Mouse (Mus musculus) brain, embryonic 14.5 days (tissue): ENCODE data around the gene Rgs5. TPM values are rescaled to one million over a fixed set of nuclear protein-coding genes. Genes with fewer than 3 reads are reported as not detected.

Experiments used
- DNase-seq: peaks from one replicate; pipeline ENCODE4 v3.0.0-alpha.2; 2011; ENCODE audit warnings: low read depth
- CTCF ChIP-seq: fragments of 200-500 bp; IDR thresholded peaks from 2 replicates; pipeline ENCODE4 v1.5.1; 2012; ENCODE audit warnings: inconsistent platforms, mild to moderate bottlenecking, moderate library complexity, borderline replicate concordance; ENCODE audit not compliant: insufficient read depth, insufficient read length; ENCODE audit errors: extremely low read depth
- POLR2A ChIP-seq: fragments of 200-500 bp; IDR thresholded peaks from 2 replicates; pipeline ENCODE4 v1.6.1; 2012; ENCODE audit warnings: mild to moderate bottlenecking, inconsistent platforms, borderline replicate concordance; ENCODE audit not compliant: poor library complexity, insufficient read depth, insufficient read length, severe bottlenecking; ENCODE audit errors: extremely low read depth
- polyA plus RNA-seq: library from polyadenylated mRNA; depleted of rRNA; stranded (reverse); fragments of >200 nt; gene quantifications from 2 replicates; pipeline ENCODE4 v1.2.3, GENCODE M21; 2012

Rgs5 gene
- polyA plus RNA-seq, 1 experiment: 39.0 TPM

DNA sequence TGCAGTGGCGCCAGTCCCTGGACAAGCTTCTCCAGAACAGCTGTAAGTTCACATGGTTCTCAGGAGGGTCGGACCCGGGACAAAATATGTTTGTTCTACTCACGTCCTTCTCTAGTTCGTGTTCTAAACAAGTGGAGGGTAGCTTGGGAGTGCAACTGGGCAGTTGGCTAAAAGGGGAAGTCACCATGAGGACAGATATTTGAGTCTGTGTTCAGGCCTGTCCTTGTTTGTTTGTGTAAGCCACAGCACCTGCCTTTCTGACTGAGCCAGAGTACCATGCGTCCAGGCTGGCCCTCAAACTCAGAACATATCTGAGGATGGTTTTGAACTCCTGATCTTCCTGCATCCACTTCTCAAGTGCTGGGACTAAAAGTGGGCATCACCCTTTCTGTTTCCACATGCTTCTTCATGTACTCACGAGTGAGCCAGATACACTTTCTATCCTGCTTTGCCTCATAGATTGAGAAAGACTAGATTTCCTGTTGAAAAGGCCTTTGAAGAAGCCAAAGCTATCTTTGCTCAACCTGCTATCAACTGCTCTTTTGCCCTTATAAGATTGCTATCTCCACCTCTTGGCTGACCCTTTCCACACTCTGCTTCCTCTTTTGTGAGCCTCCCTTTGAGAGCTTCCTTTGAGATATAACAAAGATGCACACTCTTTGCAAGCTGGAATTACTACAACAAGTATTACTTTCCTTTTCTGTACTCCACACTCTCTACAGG is 27.6 kb downstream of the Rgs5 start:
- TF ChIP-seq POLR2A: no peak
- TF ChIP-seq CTCF: no peak
- no peak for DNase-seq

DNA sequence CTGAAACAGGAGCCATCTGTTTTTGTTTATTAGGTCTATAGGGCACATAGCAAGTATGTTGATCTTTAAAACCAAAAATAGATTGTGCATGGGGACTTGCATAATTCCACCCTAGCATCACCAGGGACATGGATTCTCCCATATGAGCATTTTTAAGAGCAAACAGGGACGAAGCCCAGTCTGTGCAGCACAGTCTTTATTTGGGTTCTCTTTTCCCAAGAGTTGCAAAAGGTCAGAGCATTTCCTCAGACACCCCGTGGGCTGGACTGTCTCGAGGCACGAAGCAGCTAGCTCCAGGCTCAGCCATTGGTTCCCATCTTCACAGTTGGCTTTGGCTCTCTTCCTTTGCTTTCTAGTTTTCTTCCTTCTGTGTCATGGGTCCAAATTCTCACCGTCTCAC is 30.0 kb downstream of the Rgs5 start:
- DNase-seq: no peak
- TF ChIP-seq POLR2A (no peak), CTCF (no peak)

DNA sequence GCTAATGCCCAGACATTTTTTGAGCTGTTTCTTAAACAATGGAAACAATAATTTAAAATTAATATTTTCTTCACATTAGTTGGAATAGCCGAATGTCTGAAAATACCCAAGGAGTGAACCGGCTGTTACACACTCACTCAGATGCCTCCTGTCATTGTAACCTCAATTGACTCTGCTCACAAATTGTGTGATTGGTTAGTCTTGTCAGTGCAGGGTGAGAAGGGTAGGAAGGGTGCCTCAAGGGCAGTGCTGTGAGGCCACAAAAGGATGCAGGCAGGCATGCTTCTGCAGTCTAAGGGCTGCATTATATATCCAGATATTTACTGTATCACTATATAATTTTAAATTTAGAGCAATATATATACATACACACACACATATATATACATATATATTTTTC is 37.7 kb downstream of the Rgs5 start:
- no peak for TF ChIP-seq CTCF
- TF ChIP-seq POLR2A: no peak
- no peak for DNase-seq

DNA sequence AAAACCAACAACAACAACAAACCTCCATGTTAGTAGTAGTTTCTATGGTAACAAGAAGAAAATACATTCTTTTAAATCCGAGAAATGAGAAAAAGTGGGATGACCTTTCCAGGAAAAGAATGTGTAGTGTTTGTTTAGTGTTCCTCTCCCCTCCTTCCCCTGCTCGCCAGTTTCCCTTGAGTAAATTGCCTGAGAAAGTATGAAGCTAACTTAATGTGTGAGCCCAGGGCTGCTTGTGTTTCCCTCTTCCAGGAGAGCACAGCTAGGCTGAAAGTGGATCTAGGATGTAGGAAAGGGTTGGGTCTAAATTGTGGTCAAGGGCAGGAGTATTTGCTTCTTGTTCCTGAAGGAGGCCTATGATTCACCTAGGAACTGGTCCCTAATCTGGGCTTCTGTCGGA is 38.2 kb downstream of the Rgs5 start:
- DNase-seq: no peak
- TF ChIP-seq CTCF (no peak), POLR2A (no peak)

DNA sequence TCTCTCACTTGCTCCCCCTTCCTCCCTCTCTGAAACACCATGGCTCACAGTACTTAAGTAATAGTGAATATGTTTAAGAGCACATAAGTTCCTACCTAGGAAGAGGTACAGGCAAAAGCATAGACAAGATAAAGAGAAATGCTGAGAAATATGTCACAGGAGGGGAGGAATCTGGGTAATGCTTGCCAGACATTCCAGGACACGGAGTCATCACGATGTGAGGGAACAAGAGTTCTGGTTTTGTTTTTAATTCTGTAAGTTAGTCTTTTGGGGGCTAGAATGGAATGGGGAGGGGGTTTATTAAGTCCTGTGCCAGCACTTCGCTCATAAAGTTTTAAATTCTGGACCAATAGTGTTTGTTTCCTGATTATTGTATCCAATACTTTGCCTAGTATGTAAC is 40.1 kb downstream of the Rgs5 start:
- no peak for DNase-seq
- TF ChIP-seq CTCF (no peak), POLR2A (no peak)

DNA sequence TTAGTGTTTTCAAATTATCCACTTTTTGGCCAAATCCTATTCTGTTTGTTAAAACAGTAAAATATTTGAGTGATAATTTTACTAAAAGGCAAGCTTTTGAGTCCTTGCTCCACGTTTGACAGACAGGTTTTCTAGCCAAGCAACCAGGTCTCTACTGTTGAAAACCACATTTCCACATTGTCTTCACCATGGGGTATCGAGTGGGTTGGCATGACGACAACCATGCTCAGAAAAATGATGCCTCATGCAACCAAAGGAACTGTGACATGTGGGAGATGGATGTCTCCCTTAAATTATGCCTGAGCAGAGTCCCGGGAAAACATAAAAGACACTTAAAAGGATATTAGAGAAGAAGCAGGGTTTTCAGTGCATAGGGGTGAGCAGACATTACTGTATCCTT is 41.9 kb downstream of the Rgs5 start:
- no peak for DNase-seq
- no peak for TF ChIP-seq CTCF
- TF ChIP-seq POLR2A: no peak

DNA sequence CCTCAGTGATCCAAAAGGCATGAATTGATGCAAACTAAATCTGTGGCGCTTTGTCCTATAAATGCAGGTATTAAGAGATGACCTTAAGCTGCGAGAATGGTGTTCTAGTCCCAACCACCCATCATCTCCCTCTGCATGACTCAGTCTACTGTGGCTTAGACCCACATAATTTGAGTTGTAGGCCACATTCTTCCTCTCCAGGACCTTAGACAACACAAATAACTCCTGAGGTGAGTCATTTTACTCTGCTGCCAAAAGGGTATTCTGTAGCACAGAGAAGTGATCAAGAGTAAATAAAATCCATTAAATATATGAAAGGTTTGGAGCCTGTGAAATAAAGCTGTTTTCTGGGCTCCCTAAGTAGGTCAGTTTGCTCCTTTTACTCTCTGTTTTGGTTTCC is 43.9 kb downstream of the Rgs5 start:
- TF ChIP-seq POLR2A (no peak), CTCF (no peak)

DNA sequence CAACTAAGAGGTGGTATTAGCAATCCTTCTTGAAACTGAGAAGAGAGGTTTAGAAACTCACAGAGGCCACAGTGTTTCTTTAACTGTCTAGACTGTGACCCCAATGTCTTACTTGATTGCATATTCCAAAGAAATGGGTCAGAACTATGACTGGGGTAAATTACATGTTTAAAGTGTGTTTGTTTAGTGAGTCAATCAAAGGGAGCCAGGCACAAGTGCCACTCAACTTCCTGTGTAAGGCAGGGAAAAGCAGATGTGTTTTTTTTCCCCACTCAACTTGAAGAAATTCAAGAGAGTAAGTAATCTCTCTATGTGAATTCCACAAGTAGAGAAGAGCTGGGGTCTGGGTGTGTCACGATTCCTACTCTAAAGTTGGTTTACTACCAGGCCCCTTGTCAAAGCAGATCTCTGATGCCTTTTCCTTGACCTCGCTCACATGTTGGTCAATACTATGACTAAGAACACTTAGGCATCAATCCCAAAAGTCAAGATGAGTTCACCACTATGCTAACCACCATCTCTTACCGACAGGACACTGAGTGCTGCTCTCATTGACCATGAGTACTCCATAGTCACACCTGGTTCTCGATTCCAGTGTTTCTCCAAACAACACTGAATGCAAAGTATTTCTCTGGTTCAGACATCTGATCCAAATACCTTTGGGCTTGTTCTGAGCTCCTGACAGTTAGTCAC is 49.2 kb downstream of the Rgs5 start:
- TF ChIP-seq POLR2A (no peak), CTCF (no peak)
- DNase-seq: no peak

More for the DNA sequence above, 43.9 kb downstream of the Rgs5 start:
- DNase-seq: no peak

DNA sequence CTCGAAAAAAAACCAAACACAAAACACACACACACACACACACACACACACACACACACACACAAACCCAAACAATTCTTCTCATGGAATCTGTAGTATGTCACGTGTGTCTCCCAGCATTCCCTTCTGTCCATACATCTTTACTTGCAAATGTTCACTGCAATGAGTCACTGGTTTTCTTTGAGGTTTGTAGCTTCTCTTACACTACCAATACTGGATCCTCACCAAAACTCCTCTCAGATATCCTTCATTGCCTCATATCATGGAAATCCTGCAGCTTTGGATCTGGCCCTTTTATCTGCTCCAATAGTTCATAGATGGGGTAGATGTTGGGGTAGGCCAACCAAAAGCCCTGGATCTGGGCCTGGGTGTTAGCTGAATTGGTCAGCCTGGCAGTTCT is 66.5 kb downstream of the Rgs5 start:
- DNase-seq: no peak
- TF ChIP-seq POLR2A (no peak), CTCF (no peak)

DNA sequence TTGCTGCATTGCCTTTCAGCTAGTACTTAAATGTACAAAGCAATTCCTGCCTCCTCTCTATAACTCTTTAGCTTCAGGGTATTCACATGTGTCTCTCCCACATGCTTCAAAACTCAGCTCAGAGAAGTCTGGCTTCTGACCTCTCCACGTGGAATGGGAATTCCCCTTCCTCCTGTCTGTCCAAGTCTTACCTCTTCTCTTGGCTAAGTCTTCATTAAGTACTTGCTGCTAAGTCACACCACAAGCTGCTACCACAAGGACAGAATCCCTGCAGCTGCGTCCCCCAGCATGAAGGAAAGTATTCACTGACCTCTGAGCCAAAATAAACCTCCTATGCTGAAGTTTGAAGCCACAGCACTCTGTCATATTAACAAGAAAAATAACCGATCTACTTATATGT is 71.0 kb downstream of the Rgs5 start:
- TF ChIP-seq CTCF: no peak
- DNase-seq: no peak

DNA sequence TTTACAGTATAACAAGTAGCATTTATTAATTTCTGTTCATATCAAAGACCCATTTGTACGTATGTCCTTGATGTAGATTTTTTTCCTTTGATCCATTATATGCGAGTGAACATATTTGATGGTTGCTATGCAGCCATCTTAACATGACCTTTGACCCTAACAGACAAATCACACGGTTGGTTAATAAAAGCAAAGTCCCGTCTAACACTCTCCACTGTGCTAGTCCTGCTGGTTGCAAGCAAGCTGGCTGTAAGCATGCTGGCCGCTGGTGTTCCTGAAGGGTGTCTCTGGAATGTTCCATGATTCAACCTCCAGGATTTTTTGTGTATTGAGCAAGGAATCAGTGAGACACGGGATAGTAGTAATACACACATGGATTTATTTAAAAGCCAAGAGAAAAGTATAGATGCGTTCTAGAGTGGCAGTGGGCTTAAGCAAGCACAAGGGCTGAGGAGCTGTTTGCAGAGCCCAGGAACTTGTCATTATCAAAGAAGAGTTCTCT is 75.3 kb downstream of the Rgs5 start:
- TF ChIP-seq CTCF (no peak), POLR2A (no peak)

DNA sequence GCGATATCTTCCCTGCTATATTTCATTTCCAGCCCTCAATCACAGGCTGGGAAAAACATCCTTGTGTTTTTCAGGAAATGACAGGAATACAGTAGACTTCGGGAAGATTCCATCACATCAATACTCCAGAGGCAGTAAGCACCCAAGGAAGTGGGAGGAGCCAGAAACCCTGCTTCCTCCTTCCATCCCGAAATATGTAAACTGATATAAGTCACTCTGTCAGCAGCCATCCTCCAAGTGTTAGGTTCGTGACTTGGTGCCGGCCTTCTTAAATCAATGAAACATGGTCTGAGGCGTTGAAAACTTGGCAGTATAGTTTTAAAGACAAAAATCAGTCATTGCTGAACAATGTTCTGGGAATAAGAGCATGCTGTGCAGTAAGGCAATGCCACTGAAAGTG is 80.8 kb downstream of the Rgs5 start:
- no peak for DNase-seq

More for the DNA sequence above, 75.3 kb downstream of the Rgs5 start:
- DNase-seq: no peak

More for the DNA sequence above, 80.8 kb downstream of the Rgs5 start:
- no peak for TF ChIP-seq CTCF
- TF ChIP-seq POLR2A: no peak
